Mouse (Mus musculus) ZHBTc4 (cell line): ENCODE data around the gene Ifitm6.

ENCODE experiments used
- DNase-seq: peaks from one replicate; pipeline ENCODE4 v3.0.0-alpha.2; 2011; ENCODE audit warnings: low read depth, low spot score

The Ifitm6 gene

GRCm38 (mm10) chr7:140971479-140972171 lies 46.1 kb downstream of the Ifitm6 start:
- no peak for DNase-seq

- DNase-seq, result no peak
Observed at GRCm38 (mm10) chr7:140970931-140971330, 46.8 kb downstream of the Ifitm6 start.

- DNase-seq, result peak; percentile 56
Observed at GRCm38 (mm10) chr7:140968710-140969109, 49.0 kb downstream of the Ifitm6 start.

DNA sequence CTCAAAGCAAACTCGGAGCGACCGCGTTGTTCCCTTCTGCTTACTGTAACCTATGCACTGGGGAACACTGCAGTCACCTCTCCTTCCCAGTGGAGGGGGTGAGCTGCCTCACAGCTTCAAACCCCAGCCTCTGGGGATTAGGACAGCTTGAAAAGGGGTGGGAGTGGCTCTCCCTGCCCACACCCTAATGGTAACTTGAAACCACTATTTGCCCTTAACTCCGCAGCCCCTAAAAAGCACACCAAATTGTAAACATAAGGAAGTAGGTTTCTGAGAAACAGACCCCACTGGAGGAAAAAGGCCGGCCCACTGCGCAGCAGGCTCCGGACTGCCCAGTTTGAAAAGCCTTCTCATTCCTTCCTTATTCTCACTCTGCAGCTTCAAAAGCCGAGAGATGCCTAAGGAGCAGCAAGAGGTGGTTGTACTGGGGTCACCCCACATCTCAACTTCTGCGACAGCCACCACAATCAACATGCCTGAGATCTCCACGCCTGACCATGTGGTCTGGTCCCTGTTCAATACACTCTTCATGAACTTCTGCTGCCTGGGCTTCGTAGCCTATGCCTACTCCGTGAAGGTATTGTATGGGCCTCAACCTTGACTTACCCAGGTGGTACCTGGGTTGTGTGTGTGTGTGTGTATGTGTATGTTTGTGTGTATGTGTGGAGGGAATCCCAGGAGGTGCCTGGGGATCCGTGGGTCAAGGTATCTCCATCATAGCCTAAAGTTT lies 49.7 kb downstream of the Ifitm6 start:
- peak; percentile 87 for DNase-seq

DNA sequence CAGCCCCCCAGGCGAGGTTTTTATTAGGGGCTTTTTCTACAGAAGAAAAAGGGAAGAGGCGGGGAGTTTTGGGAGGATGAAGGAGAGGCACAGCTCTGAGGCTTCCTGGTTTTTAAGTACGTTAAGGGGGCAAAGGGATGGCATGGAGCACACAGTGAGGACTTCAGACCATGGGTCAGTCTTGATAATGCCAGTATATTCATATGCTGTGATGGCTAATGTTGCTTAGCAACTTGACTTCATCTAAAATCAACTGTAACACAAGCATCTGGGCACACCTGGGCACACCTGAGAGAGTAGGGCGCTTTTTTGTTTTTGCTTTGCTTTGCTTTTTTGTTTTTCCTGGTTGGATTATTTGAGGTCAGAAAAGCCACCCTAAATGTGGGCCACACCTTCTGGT lies 50.8 kb downstream of the Ifitm6 start, which contains the start of gene Ifitm1:
Gene Ifitm1, plus strand, starts transcription at position 301 of the 400 bp plus-strand sequence.
- no peak for DNase-seq
